Mouse (Mus musculus): Measurements from ENCODE around the gene Lrrc38. TPM values are rescaled to one million over a fixed set of nuclear protein-coding genes. Genes with fewer than 3 reads are reported as not detected.

The Lrrc38 gene
- polyA plus RNA-seq, 1 experiment from 2014 or later, result 0.31 TPM

DNA sequence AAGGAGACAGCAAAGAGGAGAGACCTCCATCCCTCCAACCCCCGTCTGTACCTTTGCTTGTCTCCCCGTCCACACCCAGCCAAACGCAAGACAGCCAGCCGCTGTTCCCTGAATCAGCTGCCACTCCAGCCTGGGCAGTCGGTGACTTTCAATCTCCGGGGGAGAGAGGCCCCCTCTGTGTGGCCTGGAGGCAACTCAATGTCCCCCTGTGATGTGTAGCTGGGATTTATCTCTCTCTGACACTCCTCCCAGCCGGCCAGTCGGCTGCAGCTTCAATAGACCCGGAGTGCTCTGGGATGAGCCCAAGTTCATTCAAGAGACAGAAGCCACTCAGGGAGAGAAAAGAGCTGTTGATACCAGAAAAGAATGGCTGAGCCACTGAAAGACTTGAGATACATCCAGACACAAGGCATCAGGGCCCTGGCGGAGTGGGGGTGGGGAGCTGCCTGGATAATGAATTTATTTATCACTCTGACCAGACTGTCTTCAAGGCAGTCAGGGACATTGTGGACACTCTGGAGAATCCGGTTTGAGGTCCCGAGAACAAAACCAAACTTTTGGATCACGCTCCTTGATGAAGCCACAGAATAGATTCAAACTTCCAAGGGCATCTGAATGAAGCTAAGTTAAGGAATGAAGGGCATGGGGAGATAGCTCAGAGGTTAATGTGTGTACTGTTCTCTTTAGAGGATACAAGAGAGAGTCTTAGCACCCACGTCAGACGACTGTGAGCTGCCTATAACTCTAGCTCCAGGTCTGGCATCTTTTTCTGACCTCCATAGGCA lies 30.6 kb downstream of the Lrrc38 start:
- Histone ChIP-seq H3K4me3 (ENCODE audit: low read depth, low read length) (no peak overlapping the region), H3K4me1 (ENCODE audit: control insufficient read depth, insufficient read depth, low read length) (peaks cover 9% of the 10 kb centered on the region; the same call in 1 of the 2 replicates), H3K9me3 (ENCODE audit: control insufficient read depth, low read length) (no peaks in the 10 kb centered on the region), H3K9ac (replicated peaks; ENCODE audit: low read depth, low read length) (no peak overlapping the region), H3K36me3 (ENCODE audit: control insufficient read depth, insufficient read depth, low read length) (no peaks in the 10 kb centered on the region), H3K27me3 (ENCODE audit: control insufficient read depth, insufficient read depth, low read length) (no peaks in the 10 kb centered on the region), H3K4me2 (ENCODE audit: low read depth, low read length) (peak overlapping the region; percentile 20; the same call in 1 of the 2 replicates), H3K27ac (ENCODE audit: low read depth, low read length) (peak overlapping the region; percentile 39; the same call in 1 of the 2 replicates)
- 9% methylated on average over 15 of the region's 15 CpGs for WGBS
- ATAC-seq (ENCODE audit: low read depth), result peak; percentile 81

GRCm38 (mm10) chr4:143380716-143381004 lies 31.1 kb downstream of the Lrrc38 start:
- no peak overlapping the region for H3K9ac ChIP-seq (replicated peaks; ENCODE audit: low read depth, low read length)
- peaks cover 9% of the 10 kb centered on the region; the same call in 1 of the 2 replicates for H3K4me1 ChIP-seq (ENCODE audit: control insufficient read depth, insufficient read depth, low read length)
- no peak overlapping the region for H3K27ac ChIP-seq (ENCODE audit: low read depth, low read length)
- no peaks in the 10 kb centered on the region for H3K36me3 ChIP-seq (ENCODE audit: control insufficient read depth, insufficient read depth, low read length)
- no peak overlapping the region for H3K4me2 ChIP-seq (ENCODE audit: low read depth, low read length)
- H3K9me3 ChIP-seq (ENCODE audit: control insufficient read depth, low read length), result no peaks in the 10 kb centered on the region
- no peak for ATAC-seq (ENCODE audit: low read depth)
- WGBS, result 1% methylated on average over 5 of the region's 5 CpGs
- no peaks in the 10 kb centered on the region for H3K27me3 ChIP-seq (ENCODE audit: control insufficient read depth, insufficient read depth, low read length)
- H3K4me3 ChIP-seq (ENCODE audit: low read depth, low read length), result no peak overlapping the region

GRCm38 (mm10) chr4:143382163-143382562 lies 32.6 kb downstream of the Lrrc38 start:
- 46% methylated on average over 3 of the region's 3 CpGs for WGBS
- Histone ChIP-seq H3K4me2 (ENCODE audit: low read depth, low read length) (no peak overlapping the region), H3K4me3 (ENCODE audit: low read depth, low read length) (no peak overlapping the region), H3K27me3 (ENCODE audit: control insufficient read depth, insufficient read depth, low read length) (no peaks in the 10 kb centered on the region), H3K9ac (replicated peaks; ENCODE audit: low read depth, low read length) (no peak overlapping the region), H3K36me3 (ENCODE audit: control insufficient read depth, insufficient read depth, low read length) (no peaks in the 10 kb centered on the region), H3K27ac (ENCODE audit: low read depth, low read length) (no peak overlapping the region), H3K9me3 (ENCODE audit: control insufficient read depth, low read length) (no peaks in the 10 kb centered on the region), H3K4me1 (ENCODE audit: control insufficient read depth, insufficient read depth, low read length) (peaks cover 9% of the 10 kb centered on the region; the same call in 1 of the 2 replicates)
- no peak for ATAC-seq (ENCODE audit: low read depth)

DNA sequence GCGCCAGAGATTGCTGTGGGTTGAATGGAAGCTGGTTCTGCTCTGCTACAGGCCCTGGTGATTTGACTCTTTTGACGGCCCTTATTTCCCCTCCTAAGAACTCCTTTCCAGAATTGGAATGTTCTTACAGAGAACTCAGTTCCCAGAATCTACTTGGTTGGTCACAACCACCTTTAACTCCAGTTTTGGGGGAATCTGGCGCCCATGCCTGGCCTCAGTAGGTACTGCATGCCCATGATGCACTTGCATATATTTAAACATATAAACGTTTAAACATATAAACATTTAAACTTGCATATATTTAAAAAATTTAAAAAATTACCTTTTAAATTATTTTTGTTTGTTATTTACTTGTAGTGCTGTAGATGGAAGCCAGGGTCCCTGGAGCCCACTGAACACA lies 34.1 kb downstream of the Lrrc38 start:
- no peak overlapping the region for H3K27ac ChIP-seq (ENCODE audit: low read depth, low read length)
- H3K9ac ChIP-seq (replicated peaks; ENCODE audit: low read depth, low read length), result no peak overlapping the region
- ATAC-seq (ENCODE audit: low read depth), result no peak
- no peak overlapping the region for H3K4me2 ChIP-seq (ENCODE audit: low read depth, low read length)
- H3K4me1 ChIP-seq (ENCODE audit: control insufficient read depth, insufficient read depth, low read length), result peaks cover 9% of the 10 kb centered on the region; the same call in 1 of the 2 replicates
- H3K36me3 ChIP-seq (ENCODE audit: control insufficient read depth, insufficient read depth, low read length), result no peaks in the 10 kb centered on the region
- WGBS, result 51% methylated on average over 4 of the region's 4 CpGs
- no peak overlapping the region for H3K4me3 ChIP-seq (ENCODE audit: low read depth, low read length)
- H3K27me3 ChIP-seq (ENCODE audit: control insufficient read depth, insufficient read depth, low read length), result no peaks in the 10 kb centered on the region
- H3K9me3 ChIP-seq (ENCODE audit: control insufficient read depth, low read length), result no peaks in the 10 kb centered on the region

GRCm38 (mm10) chr4:143388955-143389702 lies 39.6 kb downstream of the Lrrc38 start:
- Histone ChIP-seq H3K9me3 (ENCODE audit: control insufficient read depth, low read length) (no peaks in the 10 kb centered on the region), H3K4me3 (ENCODE audit: low read depth, low read length) (peak overlapping the region; percentile 30), H3K36me3 (ENCODE audit: control insufficient read depth, insufficient read depth, low read length) (no peaks in the 10 kb centered on the region), H3K4me2 (ENCODE audit: low read depth, low read length) (peak overlapping the region; percentile 47), H3K27ac (ENCODE audit: low read depth, low read length) (no peak overlapping the region), H3K9ac (replicated peaks; ENCODE audit: low read depth, low read length) (no peak overlapping the region), H3K4me1 (ENCODE audit: control insufficient read depth, insufficient read depth, low read length) (no peaks in the 10 kb centered on the region), H3K27me3 (ENCODE audit: control insufficient read depth, insufficient read depth, low read length) (no peaks in the 10 kb centered on the region)
- 9% methylated on average over 37 of the region's 43 CpGs for WGBS
- ATAC-seq (ENCODE audit: low read depth), result peak; percentile 90; the same call in 1 of the 2 replicates

- Histone ChIP-seq H3K4me3 (ENCODE audit: low read depth, low read length) (no peak within 1 kb of the TSS), H3K9me3 (ENCODE audit: control insufficient read depth, low read length) (no peaks in the 10 kb centered on the region), H3K4me2 (ENCODE audit: low read depth, low read length) (no peak within 1 kb of the TSS), H3K27ac (ENCODE audit: low read depth, low read length) (no peak within 1 kb of the TSS), H3K9ac (replicated peaks; ENCODE audit: low read depth, low read length) (no peak within 1 kb of the TSS), H3K4me1 (ENCODE audit: control insufficient read depth, insufficient read depth, low read length) (no peaks in the 10 kb centered on the region), H3K27me3 (ENCODE audit: control insufficient read depth, insufficient read depth, low read length) (no peaks in the 10 kb centered on the region), H3K36me3 (ENCODE audit: control insufficient read depth, insufficient read depth, low read length) (no peaks in the 10 kb centered on the region)
- ATAC-seq (ENCODE audit: low read depth), result no peak
- WGBS, result 80% methylated on average over 26 of the region's 26 CpGs
Measured at GRCm38 (mm10) chr4:143394181-143394580, 44.6 kb downstream of the Lrrc38 start, which contains the start of gene Pramel1. TSS of gene Pramel1 (plus strand) at chr4:143394428.

- Histone ChIP-seq H3K4me1 (ENCODE audit: control insufficient read depth, insufficient read depth, low read length) (no peaks in the 10 kb centered on the region), H3K27ac (ENCODE audit: low read depth, low read length) (peak overlapping the region; percentile 48; the same call in 1 of the 2 replicates), H3K9me3 (ENCODE audit: control insufficient read depth, low read length) (no peaks in the 10 kb centered on the region), H3K27me3 (ENCODE audit: control insufficient read depth, insufficient read depth, low read length) (no peaks in the 10 kb centered on the region), H3K4me3 (ENCODE audit: low read depth, low read length) (peak overlapping the region; percentile 52), H3K36me3 (ENCODE audit: control insufficient read depth, insufficient read depth, low read length) (peaks cover 10% of the 10 kb centered on the region), H3K4me2 (ENCODE audit: low read depth, low read length) (peak overlapping the region; percentile 40), H3K9ac (replicated peaks; ENCODE audit: low read depth, low read length) (peak overlapping the region; percentile 61; the same call in 1 of the 2 replicates)
- 65% methylated on average over 5 of the region's 5 CpGs for WGBS
- ATAC-seq (ENCODE audit: low read depth), result peak; percentile 25; the same call in 1 of the 2 replicates
Measured at GRCm38 (mm10) chr4:143411566-143412218, 62.1 kb downstream of the Lrrc38 start.

DNA sequence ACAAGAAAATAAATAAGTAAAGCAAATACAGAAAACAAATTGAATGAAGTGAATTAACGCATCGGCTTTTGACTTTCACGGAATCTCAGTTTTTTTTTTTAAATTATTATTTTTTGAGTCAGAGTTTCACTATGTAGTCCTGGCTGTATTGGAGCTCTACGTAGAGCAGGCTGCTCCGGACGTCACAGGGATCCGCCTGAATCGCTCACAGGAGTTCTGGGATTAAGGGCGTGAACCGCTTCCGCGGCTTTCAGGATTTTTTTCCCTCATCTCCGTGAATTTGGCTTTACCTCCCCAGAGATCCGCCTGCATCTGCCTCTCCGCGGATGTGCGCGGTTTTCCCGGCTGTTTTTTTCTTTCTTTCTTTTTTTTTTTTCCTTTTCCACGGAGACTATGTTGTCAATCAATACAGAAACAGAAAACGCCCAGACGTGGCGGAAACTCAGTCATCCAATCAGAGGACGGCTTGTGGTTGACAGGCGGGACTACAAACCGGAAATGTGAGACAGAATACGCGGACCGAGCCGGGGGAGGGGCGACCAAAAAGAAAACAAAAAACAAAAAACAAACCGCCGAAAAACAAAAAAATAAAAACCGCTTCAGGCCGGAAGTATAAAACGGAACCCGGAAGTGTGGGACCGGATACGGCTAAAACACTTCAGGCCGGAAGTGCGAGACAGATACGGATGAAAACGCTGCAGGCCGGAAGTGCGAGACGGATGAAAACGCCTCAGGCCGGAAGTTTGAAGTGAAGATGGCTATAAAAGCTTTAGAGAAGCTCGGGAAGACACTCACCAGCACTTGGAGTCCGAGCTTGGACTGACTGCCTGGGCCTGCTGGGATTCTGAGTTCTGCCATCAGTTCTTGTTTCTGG lies 62.9 kb downstream of the Lrrc38 start, which contains the start of gene Pramef8:
Gene Pramef8 (plus strand): TSS at position 208 of the 874 bp plus-strand sequence.
- peak; percentile 94 for ATAC-seq (ENCODE audit: low read depth)
- WGBS, result 1% methylated on average over 50 of the region's 50 CpGs
- H3K9me3 ChIP-seq (ENCODE audit: control insufficient read depth, low read length), result no peaks in the 10 kb centered on the region
- peak within 1 kb of the TSS; percentile 92 for H3K27ac ChIP-seq (ENCODE audit: low read depth, low read length)
- H3K27me3 ChIP-seq (ENCODE audit: control insufficient read depth, insufficient read depth, low read length), result no peaks in the 10 kb centered on the region
- no peaks in the 10 kb centered on the region for H3K4me1 ChIP-seq (ENCODE audit: control insufficient read depth, insufficient read depth, low read length)
- peak within 1 kb of the TSS; percentile 61 for H3K9ac ChIP-seq (replicated peaks; ENCODE audit: low read depth, low read length)
- peak within 1 kb of the TSS; percentile 50 for H3K4me2 ChIP-seq (ENCODE audit: low read depth, low read length)
- peak within 1 kb of the TSS; percentile 52 for H3K4me3 ChIP-seq (ENCODE audit: low read depth, low read length)
- peaks cover 17% of the 10 kb centered on the region for H3K36me3 ChIP-seq (ENCODE audit: control insufficient read depth, insufficient read depth, low read length)
